Mouse (Mus musculus): ENCODE results near the gene Abhd12. TPM values are rescaled to one million over a fixed set of nuclear protein-coding genes. Genes with fewer than 3 reads are reported as not detected.

Abhd12 gene
- total RNA-seq, 2 experiments from 2014 or later, result 9.5 to 45.1 TPM

DNA sequence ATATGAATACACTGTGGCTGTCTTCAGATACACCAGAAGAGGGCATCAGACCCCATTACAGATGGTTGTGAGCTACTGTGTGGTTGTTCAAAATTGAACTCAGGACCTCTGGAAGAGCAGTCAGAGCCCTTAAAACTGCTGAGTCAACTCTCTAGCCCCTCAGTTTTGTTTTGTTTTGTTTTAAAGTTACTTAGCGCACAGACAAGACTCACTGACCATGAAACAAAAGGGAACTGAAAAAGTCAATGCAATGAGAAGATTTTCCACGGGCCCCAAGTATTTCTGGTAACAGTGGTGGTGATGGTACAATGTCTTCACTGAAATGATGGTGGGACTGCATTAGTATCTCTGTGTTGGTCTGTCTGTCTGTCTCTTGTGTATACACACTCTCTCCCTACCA, 43.4 kb downstream of the Abhd12 start:
- ATAC-seq (replicated peaks; ENCODE audit: low FRiP score, low TSS enrichment, poor library complexity, severe bottlenecking), result no peak

DNA sequence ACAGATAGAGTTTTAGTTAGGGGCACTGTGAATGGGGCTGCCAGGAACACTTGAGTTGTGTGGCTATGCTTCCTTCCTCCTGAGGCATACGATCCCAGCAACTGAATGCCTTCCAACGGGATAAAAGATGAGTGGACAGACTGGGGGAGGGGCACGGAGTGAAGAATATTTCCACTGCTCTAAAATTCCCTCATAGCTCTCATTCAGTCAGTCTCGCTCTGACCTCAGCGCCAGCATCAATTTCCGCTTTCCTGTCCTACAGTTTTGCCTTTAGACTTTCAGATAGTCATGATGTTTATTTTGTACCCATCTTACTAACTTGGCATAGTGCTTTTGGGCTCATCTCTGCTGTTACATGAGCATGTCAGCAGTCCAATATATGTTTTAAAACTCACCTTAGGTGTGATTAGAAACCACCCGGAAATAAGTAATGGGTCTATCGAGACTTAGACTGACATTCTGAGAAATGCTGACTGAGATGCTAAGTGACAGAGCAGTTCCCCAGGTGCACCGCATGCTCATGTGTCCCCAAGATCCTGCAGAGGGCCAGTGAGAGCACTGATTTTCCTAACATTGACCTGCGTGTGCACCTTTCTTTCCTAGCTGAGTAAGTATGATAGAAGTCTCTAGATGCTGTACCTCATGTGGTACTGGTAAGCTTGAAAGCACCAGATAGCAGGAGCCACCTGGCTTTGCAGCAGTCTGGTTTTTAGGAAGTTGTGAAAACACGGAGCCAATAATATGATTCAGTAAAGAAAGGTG, 44.7 kb downstream of the Abhd12 start:
- ATAC-seq (replicated peaks; ENCODE audit: low FRiP score, low TSS enrichment, poor library complexity, severe bottlenecking), result no peak

DNA sequence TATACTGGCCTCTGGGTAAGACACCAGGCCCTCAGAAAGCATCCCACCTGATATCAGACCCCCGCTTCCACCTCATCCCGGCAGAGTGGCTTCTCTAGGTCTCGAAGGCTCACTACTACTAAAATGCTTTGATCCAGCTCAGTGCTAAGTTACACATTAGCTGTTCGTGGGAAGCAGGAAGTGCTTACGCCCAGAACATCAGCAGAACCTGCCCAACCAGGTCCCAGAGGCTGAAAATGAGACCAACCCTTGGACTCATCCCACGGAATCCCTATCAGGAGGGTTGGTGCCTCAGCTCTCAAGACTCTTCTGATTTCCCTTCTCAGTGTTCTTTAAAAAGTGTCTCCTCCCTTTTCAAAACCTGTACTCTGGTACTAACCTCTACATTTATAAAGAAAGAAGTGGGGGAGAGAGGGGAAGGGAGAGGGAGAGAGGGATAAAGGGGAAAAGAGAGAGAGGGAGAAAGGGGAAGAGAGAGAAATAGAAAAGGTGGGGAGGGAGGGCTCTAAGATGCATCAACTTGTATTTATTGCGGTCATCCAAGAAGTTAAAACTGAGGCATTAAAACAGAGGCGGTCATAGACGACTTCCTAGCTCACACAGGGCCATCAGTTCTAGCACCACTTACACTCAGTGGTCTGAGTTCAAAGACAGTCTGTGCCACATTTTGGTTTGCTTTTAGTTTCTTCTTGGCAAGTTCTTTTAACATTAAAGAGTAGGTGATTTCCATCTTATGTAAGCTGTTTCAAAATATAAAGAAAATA, 45.6 kb downstream of the Abhd12 start:
- ATAC-seq (replicated peaks; ENCODE audit: low FRiP score, low TSS enrichment, poor library complexity, severe bottlenecking), result no peak

GRCm38 (mm10) chr2:150855186-150855585, 49.4 kb downstream of the Abhd12 start:
- no peak for ATAC-seq (replicated peaks; ENCODE audit: low FRiP score, low TSS enrichment, poor library complexity, severe bottlenecking)

- ATAC-seq (replicated peaks; ENCODE audit: low FRiP score, low TSS enrichment, poor library complexity, severe bottlenecking), result no peak
These were observed 53.3 kb downstream of the Abhd12 start for GRCm38 (mm10) chr2:150851251-150851650.

- no peak for ATAC-seq (replicated peaks; ENCODE audit: low FRiP score, low TSS enrichment, poor library complexity, severe bottlenecking)
These were observed 57.0 kb downstream of the Abhd12 start for GRCm38 (mm10) chr2:150847436-150847995.

DNA sequence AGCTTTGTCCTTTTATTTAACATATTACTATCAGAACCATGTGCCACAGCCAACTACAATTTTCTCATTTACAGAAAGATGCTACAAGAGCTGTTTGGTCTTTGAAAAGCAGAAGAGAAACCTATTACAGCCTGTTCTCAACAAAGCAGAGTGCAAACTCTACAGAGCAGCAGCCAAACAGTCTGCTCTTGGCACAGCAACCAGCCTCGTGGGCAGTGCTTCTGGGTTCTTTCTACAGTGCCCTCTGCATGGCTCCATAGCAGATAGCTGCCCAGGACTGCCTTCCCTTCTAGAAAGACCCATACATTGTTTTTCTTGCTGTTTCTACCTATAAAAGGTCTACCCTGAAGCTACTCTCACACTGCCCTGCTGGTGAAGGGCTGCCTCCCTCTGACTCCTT, 59.7 kb downstream of the Abhd12 start:
- ATAC-seq (replicated peaks; ENCODE audit: low FRiP score, low TSS enrichment, poor library complexity, severe bottlenecking), result no peak

- ATAC-seq (replicated peaks; ENCODE audit: low FRiP score, low TSS enrichment, poor library complexity, severe bottlenecking), result no peak
These were observed 62.5 kb downstream of the Abhd12 start for GRCm38 (mm10) chr2:150842049-150842461.

GRCm38 (mm10) chr2:150841109-150841508, 63.4 kb downstream of the Abhd12 start:
- ATAC-seq (replicated peaks; ENCODE audit: low FRiP score, low TSS enrichment, poor library complexity, severe bottlenecking), result no peak

DNA sequence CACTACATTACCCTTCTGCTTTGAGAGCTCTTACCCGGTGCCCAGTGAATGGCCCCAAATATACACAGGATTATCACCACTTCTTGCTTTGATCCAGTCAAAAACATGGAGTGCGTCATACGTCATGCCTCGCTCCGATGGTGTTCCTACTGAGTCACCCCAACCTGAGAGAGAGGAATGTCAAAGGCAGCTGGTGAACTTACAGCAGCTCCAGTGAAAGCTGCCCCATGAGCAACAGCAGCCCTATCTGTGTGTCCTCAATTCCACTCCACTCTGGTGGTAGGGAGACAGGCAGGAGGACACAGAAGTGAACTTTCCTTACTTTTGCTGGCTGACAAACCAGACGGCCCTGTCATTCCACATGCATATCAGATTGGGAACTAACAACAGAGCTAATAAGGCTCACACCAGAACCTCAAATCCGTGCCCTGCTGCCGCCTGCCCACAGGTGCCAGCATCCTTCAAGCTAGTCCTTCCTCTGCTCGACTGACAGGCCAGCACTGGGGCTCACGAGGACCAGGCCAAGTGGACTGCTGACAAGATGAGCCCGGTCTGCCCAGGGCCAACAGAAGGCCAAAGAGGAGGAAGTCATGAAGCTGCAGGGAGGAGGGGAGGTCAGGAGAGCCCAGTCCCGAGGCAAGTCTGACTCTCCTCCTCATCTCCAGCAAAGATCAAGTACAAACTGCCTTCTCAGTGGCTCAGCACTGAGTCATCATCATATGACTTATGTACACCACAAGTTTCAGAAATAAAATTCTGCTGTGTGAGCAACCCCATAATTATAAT, 64.7 kb downstream of the Abhd12 start:
- no peak for ATAC-seq (replicated peaks; ENCODE audit: low FRiP score, low TSS enrichment, poor library complexity, severe bottlenecking)

GRCm38 (mm10) chr2:150837781-150838180, 66.8 kb downstream of the Abhd12 start:
- no peak for ATAC-seq (replicated peaks; ENCODE audit: low FRiP score, low TSS enrichment, poor library complexity, severe bottlenecking)

DNA sequence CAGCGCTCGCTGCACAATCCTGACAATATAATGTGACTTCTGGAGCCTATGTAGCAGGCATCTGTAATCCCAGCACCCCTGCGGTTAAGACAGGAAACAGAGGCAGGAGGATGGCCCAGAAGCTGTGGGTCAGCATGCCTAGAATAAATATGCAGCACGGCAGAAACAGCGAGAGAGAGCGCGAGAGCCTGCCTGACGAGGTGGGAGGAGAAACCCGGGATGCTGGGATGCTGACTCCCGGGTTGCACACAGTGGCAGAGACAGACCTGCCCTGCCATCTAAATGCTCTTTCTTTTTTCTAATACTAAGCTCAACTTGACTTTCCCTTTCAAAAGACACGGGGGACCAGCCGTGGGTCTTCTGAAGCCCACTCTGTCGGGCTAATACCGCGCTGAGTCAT, 67.6 kb downstream of the Abhd12 start:
- ATAC-seq (replicated peaks; ENCODE audit: low FRiP score, low TSS enrichment, poor library complexity, severe bottlenecking), result no peak

GRCm38 (mm10) chr2:150835975-150836374, 68.6 kb downstream of the Abhd12 start:
- no peak for ATAC-seq (replicated peaks; ENCODE audit: low FRiP score, low TSS enrichment, poor library complexity, severe bottlenecking)

GRCm38 (mm10) chr2:150834616-150835015, 69.9 kb downstream of the Abhd12 start:
- no peak for ATAC-seq (replicated peaks; ENCODE audit: low FRiP score, low TSS enrichment, poor library complexity, severe bottlenecking)

- no peak for ATAC-seq (replicated peaks; ENCODE audit: low FRiP score, low TSS enrichment, poor library complexity, severe bottlenecking)
These were observed 72.5 kb downstream of the Abhd12 start for GRCm38 (mm10) chr2:150832029-150832428.

DNA sequence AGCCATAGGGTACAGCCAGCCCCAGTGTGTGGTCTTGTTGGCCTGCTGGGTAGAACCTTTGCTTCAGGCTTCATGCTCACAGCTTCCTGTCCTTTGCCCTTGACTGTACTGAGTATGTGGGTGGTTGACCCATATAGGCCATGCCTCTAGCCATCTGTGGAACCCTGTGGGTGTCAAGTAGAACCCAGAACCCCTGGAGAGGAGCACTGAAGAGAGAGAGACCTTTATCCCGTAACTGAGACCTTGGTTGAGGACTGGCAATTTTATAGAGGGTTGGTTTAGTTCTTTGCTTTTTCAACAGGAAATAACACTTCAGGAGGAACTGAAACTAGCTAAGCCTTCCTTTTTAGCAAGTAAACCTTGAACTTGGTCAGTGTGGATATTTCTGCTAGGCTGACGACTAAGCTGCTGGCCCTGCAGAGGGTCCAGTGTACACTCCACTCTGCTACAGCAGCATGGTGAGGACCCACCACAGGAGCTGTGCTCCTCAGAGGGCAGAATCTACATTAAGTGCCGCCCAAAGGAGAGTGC, 73.6 kb downstream of the Abhd12 start:
- no peak for ATAC-seq (replicated peaks; ENCODE audit: low FRiP score, low TSS enrichment, poor library complexity, severe bottlenecking)

DNA sequence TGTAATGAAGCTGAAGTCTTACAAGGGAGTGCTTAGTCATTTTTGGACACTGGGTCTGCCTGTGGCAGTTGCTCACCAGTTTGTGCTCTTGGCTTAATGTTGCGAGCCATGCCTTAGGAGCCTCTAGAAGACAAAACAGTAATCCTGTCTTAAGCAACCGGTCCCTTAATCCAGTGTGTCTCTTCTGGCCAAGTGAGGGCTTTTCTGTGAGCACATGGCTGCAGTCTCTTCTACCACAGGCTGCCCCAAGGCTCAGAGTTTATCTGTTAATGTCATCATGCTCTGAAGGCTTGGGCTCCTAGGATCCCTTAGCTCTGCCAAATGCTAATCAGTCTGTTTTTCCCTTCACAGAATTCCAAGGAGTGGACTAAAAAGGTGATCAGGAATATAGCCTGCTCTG, 74.5 kb downstream of the Abhd12 start:
- no peak for ATAC-seq (replicated peaks; ENCODE audit: low FRiP score, low TSS enrichment, poor library complexity, severe bottlenecking)

DNA sequence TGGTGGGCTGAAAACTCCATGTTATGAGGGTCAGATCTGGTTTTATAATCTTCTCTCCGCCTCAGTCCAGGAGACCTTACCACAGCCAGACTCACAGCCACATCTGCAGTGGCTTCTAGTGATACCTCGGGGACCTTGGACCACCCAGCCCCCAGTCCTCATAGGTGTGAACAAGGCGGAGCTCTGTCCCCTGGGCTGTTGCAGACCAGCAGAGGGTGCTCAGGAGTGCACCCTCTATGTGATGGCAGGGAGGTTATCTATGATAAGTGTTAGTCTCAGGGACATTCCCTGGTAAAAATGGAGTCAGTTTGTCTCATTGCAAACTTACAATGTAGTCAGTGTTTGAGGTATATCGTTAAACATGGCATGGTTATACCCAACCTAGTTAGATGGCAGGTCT, 75.9 kb downstream of the Abhd12 start:
- ATAC-seq (replicated peaks; ENCODE audit: low FRiP score, low TSS enrichment, poor library complexity, severe bottlenecking), result no peak

- 0 out of 2 replicates have a peak, but pooled peaks have one; percentile 26 for ATAC-seq (replicated peaks; ENCODE audit: low FRiP score, low TSS enrichment, poor library complexity, severe bottlenecking)
These were observed 76.4 kb downstream of the Abhd12 start for GRCm38 (mm10) chr2:150828164-150828563.

- no peak for ATAC-seq (replicated peaks; ENCODE audit: low FRiP score, low TSS enrichment, poor library complexity, severe bottlenecking)
These were observed 78.1 kb downstream of the Abhd12 start for GRCm38 (mm10) chr2:150826426-150826825.

Measured in megakaryocyte-erythroid progenitor cell, adult 5-6 weeks (primary cell).